Mouse (Mus musculus) myocyte (in vitro differentiated cells): Measurements from ENCODE around the gene Ccnb1. TPM values are rescaled to one million over a fixed set of nuclear protein-coding genes. Genes with fewer than 3 reads are reported as not detected.
A peak's percentile ranks its signal among the peaks of the same experiment; 100 is the strongest.

Experiments
- H3K27me3 ChIP-seq: one replicate; pipeline ENCODE4 v1.6.1; 2011; ENCODE audit not compliant: control insufficient read depth, insufficient read depth, insufficient read length
- H3K36me3 ChIP-seq: one replicate; pipeline ENCODE4 v1.6.1; 2011; ENCODE audit not compliant: control insufficient read depth, insufficient read depth
- H3K4me2 ChIP-seq: one replicate; pipeline ENCODE4 v1.6.1; 2011; ENCODE audit warnings: low read depth, control low read depth
- H3K4me3 ChIP-seq: one replicate; pipeline ENCODE4 v1.5.1; 2011; ENCODE audit warnings: mild to moderate bottlenecking, control low read depth, moderate library complexity
- H3K79me2 ChIP-seq: one replicate; pipeline ENCODE4 v1.6.1; 2011; ENCODE audit not compliant: control insufficient read depth, insufficient read depth
- H3ac ChIP-seq: one replicate; pipeline ENCODE4 v1.6.1; 2011; ENCODE audit not compliant: control insufficient read depth, insufficient read length
- CEBPB ChIP-seq: IDR thresholded peaks from 2 replicates; pipeline ENCODE4 v1.6.1; 2011; ENCODE audit warnings: mild to moderate bottlenecking, moderate library complexity; ENCODE audit not compliant: poor library complexity, insufficient read depth, severe bottlenecking
- E2F4 ChIP-seq: IDR thresholded peaks from one replicate; pipeline ENCODE4 v1.6.1; 2011; ENCODE audit warnings: mild to moderate bottlenecking, control low read depth, moderate library complexity; ENCODE audit not compliant: insufficient read depth
- MAX ChIP-seq: IDR thresholded peaks from one replicate; pipeline ENCODE4 v1.6.1; 2011; ENCODE audit warnings: low read depth, mild to moderate bottlenecking, control low read depth
- MYOD1 ChIP-seq, 3 experiments: IDR thresholded peaks; one replicate each; pipeline ENCODE4 v1.6.1; 2011; ENCODE audit warnings: control low read depth in 2 of 3, low read depth in 2 of 3, mild to moderate bottlenecking in 2 of 3, moderate library complexity in 1 of 3; ENCODE audit not compliant: insufficient read length in 2 of 3, control insufficient read depth in 1 of 3
- MYOG ChIP-seq, 3 experiments: IDR thresholded peaks; one replicate each; pipeline ENCODE4 v1.6.1; 2011; ENCODE audit warnings: control low read depth in 2 of 3, low read depth in 2 of 3, mild to moderate bottlenecking in 2 of 3; ENCODE audit not compliant: insufficient read length in 2 of 3, control insufficient read depth in 1 of 3, insufficient read depth in 1 of 3
- POLR2A ChIP-seq: IDR thresholded peaks from one replicate; pipeline ENCODE4 v1.6.1; 2011; ENCODE audit warnings: low read depth, mild to moderate bottlenecking, control low read depth, moderate library complexity; ENCODE audit not compliant: insufficient read length
- POLR2AphosphoS2 ChIP-seq: IDR thresholded peaks from one replicate; pipeline ENCODE4 v1.6.1; 2011; ENCODE audit warnings: low read depth, control low read depth; ENCODE audit not compliant: insufficient read length
- REST ChIP-seq: IDR thresholded peaks from one replicate; pipeline ENCODE4 v1.6.1; 2011; ENCODE audit warnings: mild to moderate bottlenecking, control low read depth, moderate library complexity; ENCODE audit not compliant: insufficient read depth, insufficient read length
- SRF ChIP-seq: IDR thresholded peaks from one replicate; pipeline ENCODE4 v1.6.1; 2011; ENCODE audit warnings: low read depth; ENCODE audit not compliant: control insufficient read depth, insufficient read length
- TCF12 ChIP-seq: IDR thresholded peaks from one replicate; pipeline ENCODE4 v1.6.1; 2011; ENCODE audit warnings: mild to moderate bottlenecking, control low read depth; ENCODE audit not compliant: poor library complexity, insufficient read depth, severe bottlenecking
- TCF3 ChIP-seq: IDR thresholded peaks from one replicate; pipeline ENCODE4 v1.6.1; 2011; ENCODE audit warnings: low read depth, control low read depth; ENCODE audit not compliant: insufficient read length
- USF1 ChIP-seq: IDR thresholded peaks from one replicate; pipeline ENCODE4 v1.6.1; 2011; ENCODE audit warnings: low read depth, mild to moderate bottlenecking, control low read depth, moderate library complexity
- polyA plus RNA-seq: library from polyadenylated mRNA; unstranded; fragments of >200 nt; fragmentation: generic; extraction: Trizol; gene quantifications from one replicate; pipeline ENCODE4 v1.2.1, GENCODE M21; 2012; ENCODE audit warnings: missing spikeins

Gene Ccnb1
- polyA plus RNA-seq, 1 experiment: 45.4 TPM

DNA sequence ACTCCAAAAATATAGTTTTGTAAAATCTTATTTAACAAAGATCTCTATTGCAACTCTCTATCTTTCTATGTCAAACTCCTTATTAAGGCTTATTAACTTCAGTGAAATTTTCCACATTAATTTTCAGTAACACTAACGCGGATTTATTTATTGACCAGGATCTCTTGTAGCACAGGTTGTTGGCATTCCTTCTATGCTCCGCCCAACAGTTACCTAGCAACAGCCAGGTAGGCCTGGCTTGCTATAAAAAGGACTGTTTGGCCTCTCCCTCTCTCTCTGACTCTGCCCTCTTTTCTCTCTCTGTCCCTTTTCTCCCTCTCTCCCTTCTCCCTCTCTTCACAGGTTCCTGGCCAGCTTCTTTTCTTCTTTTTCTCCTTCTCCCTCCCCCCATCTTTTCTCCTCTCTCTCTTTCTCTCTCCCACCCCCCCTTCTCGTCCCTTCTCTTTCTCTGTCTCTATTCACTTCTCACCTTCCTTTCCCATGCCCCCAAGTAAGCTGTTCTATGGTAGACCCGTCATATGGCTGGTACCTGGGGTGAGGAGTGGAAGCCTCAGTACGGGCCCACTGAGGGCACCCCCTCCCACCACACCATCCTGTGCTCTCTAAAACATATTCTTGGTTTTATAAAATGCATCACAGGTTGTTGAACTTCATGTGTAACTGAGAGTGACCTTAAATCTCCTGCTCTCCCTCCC lies 1.1 kb upstream of the Ccnb1 start:
- Histone ChIP-seq H3K36me3 (peaks cover 2% of the 10 kb centered on the region), H3K4me2 (no peak overlapping the region), H3K4me3 (peak overlapping the region; percentile 68), H3ac (no peak overlapping the region), H3K27me3 (no peaks in the 10 kb centered on the region), H3K79me2 (peaks cover 37% of the 10 kb centered on the region)
- TF ChIP-seq MYOD1 (IDR thresholded peaks at IDR 0.05; ENCODE audit: control insufficient read depth in 1 of 3, insufficient read length in 2 of 3, low read depth in 2 of 3) (no peak), POLR2A (no peak), CEBPB (no peak), MAX (no peak)

DNA sequence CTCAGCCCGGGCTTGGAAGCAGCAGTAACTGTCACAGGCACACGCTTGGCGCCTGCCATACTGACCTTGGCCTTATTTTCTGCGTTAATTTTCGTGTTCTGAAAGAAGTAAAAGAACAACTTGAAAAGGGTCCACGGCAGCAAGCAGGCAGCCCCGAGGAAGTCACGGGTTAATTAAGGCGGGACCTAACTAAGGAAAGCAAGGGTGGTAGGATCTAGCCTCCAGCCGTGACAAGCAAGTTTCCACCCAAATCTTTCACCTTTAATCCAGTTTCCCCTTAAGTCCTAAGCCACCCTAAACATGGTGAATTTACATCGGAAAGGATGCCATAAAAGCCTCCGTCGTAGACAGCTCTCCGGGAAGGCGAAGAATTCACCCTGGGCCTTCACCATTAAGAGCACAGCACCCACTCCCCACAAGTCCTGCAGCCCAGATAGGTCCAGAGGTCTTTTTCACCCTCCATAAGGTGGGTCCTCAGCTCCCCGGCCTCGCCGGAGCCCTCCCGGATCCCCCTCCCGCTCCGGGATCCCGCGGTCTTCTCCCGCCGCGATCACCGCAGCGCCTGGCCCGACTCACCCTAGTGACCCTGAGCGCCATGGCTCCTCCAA lies 460 bp downstream of the Ccnb1 start:
- Histone ChIP-seq H3ac (no peak overlapping the region), H3K79me2 (peaks cover 40% of the 10 kb centered on the region), H3K4me3 (peak overlapping the region; percentile 68), H3K36me3 (peaks cover 15% of the 10 kb centered on the region), H3K4me2 (peak overlapping the region; percentile 80), H3K27me3 (no peaks in the 10 kb centered on the region)
- TF ChIP-seq MAX (no peak), CEBPB (no peak), MYOG (IDR thresholded peaks at IDR 0.05; ENCODE audit: control insufficient read depth in 1 of 3, insufficient read depth in 1 of 3, insufficient read length in 2 of 3, low read depth in 2 of 3) (no peak), TCF12 (no peak)

DNA sequence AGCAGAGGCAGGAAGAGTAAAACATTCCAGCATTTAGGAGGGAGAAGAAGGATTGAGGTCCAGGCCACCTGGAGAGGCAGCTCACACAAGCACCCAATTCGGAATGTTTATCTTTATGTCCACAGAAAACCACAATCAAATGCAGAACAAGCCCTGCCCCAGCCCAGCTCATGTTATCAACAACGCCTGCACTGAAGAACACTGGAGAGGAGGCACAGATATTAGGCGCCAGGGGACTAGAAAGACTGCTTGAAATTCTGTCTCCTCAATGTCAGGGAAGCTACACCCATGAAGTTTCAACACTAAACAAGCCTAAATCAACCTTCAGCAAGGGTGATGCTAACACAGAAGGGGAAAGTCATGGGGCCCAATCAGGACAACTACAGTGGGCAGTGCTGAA lies 8.9 kb downstream of the Ccnb1 start:
- Histone ChIP-seq H3K36me3 (peaks cover 13% of the 10 kb centered on the region), H3ac (no peak overlapping the region), H3K4me2 (no peak overlapping the region), H3K27me3 (no peaks in the 10 kb centered on the region), H3K79me2 (peaks cover 8% of the 10 kb centered on the region), H3K4me3 (no peak overlapping the region)
- no peak for TF ChIP-seq CEBPB
- TF ChIP-seq POLR2AphosphoS2: peak; percentile 10

DNA sequence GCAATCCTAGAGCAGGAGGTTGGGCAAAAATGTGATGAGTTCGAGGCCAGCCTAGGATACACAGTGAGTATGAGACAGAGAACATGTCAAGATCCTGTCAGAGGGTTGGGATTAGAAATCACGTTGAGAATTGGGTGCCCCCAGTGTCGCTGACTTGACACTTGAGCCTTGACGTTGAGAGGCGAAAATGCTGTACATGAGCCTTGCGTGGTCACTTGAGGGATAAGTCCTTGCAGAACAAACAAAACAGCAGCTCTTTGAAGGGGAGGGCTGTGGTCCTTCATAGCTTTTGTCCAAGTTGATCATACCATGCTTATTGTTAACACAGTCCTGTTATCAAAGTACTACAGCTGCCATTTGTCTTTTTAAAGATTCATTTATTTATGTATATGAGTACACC lies 9.7 kb downstream of the Ccnb1 start:
- Histone ChIP-seq H3K27me3 (no peaks in the 10 kb centered on the region), H3K36me3 (peaks cover 8% of the 10 kb centered on the region), H3K4me2 (no peak overlapping the region), H3K4me3 (peak overlapping the region; percentile 67), H3K79me2 (peaks cover 6% of the 10 kb centered on the region), H3ac (no peak overlapping the region)
- TF ChIP-seq MAX (no peak), POLR2AphosphoS2 (peak; percentile 9), E2F4 (no peak)

DNA sequence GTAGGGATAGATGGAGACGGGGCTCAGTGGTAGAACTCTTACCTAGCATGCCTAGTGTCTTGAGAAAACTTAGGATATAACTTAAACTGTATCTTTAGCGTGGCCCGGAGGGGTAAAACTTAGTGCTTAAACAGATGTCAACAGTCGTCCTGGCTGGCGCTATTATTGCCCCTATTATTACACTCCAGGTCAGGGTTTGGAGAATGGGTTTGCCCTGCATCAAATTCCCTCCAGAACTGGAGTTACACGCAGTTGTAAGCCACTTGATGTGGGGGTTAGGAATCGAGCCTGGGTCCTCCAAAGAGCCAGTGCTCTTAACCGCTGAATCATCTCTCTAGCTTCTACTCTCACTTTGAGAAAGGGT lies 10.3 kb downstream of the Ccnb1 start:
- H3K27me3 ChIP-seq: no peaks in the 10 kb centered on the region
- TF ChIP-seq SRF (no peak), POLR2AphosphoS2 (no peak), POLR2A (no peak), TCF3 (no peak), USF1 (no peak), REST (no peak), MYOD1 (IDR thresholded peaks at IDR 0.05; ENCODE audit: control insufficient read depth in 1 of 3, insufficient read length in 2 of 3, low read depth in 2 of 3) (no peak), CEBPB (no peak), MYOG (IDR thresholded peaks at IDR 0.05; ENCODE audit: control insufficient read depth in 1 of 3, insufficient read depth in 1 of 3, insufficient read length in 2 of 3, low read depth in 2 of 3) (no peak), E2F4 (no peak), TCF12 (no peak), MAX (no peak)

More for the DNA sequence above, 10.3 kb downstream of the Ccnb1 start:
- H3K4me3 ChIP-seq: peak overlapping the region; percentile 67
- peak overlapping the region; percentile 89 for H3K4me2 ChIP-seq
- H3K36me3 ChIP-seq: peaks cover 2% of the 10 kb centered on the region
- H3K79me2 ChIP-seq: peaks cover 6% of the 10 kb centered on the region
- no peak overlapping the region for H3ac ChIP-seq
